Mouse (Mus musculus) megakaryocyte, embryonic 14.5 days (primary cell): ENCODE measurements around the gene Cacna1b.

ENCODE experiments used
- FLI1 ChIP-seq: IDR thresholded peaks from 2 replicates; pipeline ENCODE4 v1.6.1; 2012; ENCODE audit warnings: low read length, inconsistent platforms, mixed read lengths
- GATA1 ChIP-seq: IDR thresholded peaks from 3 replicates; pipeline ENCODE4 v1.6.1; 2012; ENCODE audit warnings: mixed read lengths, low read length, inconsistent platforms, borderline replicate concordance

DNA sequence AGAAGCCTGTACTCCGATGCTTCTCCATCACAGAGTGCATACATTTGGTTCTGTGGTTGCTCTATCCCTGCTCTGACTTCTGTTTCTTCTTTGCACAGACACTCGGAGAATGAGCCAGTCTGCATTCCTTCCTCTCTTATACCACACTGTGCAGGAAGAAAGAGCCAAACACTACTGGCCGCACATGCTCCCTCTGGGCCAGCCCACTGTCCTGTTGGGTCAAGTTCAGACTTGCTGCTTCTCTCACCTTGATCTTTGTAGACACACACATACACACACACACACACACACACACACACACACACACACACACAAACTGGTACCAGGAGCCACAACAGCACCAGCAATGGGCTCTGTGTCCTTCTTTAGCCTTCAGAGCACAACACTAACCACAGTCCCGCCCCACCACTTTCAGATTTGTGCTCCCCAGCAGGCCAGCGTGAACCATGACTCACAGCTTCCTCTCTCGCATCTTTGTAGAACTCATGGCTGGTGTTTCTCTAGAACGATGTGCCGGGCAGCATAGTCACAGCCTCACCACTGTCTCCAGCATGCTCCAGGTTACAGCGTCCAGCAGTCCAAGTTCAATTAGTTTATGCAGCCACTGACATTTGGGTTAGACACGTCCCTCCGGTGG lies 13.1 kb upstream of the Cacna1b start:
- TF ChIP-seq GATA1 (no peak), FLI1 (no peak)
